Mouse (Mus musculus): Measurements from ENCODE around the gene Inpp4b.

DNA sequence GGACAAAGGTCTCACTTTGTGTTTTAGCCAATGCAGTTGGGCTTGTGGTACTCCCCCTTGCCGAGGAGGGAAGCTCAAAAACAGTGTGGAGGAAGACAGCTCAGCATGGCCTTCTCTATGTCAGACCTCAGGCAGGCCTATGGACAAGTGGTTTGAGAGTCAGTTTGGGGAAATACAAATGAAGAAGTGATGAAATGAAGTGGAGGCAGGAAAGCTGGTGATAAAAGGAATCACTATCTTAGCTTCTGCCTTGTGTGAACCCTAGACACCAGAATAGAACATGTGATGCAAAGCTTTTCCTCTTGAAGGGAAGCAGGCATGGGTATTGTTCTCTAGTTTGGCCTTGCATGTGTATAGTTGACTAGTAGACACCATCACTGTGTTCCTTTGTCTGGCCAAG lies 273.2 kb downstream of the Inpp4b start:
- TF ChIP-seq CTCF (IDR thresholded peaks at IDR 0.05; ENCODE audit: borderline replicate concordance, extremely low read depth, insufficient read depth, insufficient read length), result no peak
- TF ChIP-seq POLR2A (IDR thresholded peaks at IDR 0.05; ENCODE audit: borderline replicate concordance, extremely low read depth, insufficient read depth, insufficient read length, poor library complexity, severe bottlenecking), result no peak
